Mouse (Mus musculus): ENCODE measurements around the gene Srp54c.

Gene Srp54c

DNA sequence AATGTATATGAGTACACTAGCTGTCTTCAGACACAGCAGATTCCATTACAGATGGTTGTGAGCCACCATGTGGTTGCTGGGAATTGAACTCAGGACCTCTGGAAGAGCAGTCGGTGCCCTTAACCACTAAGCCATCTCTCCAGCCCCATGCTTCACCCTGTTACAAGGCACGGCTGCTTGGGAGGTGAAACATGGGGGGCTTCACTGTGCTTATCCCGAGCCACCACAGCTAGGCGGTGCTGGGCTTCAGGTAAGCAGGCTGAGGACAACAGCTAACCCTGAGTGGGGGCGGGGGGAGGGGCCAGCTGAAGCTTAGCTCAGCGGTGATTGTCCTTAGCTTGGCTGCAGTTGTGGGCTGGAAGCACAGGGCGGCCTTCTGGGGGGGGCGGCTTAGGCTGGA lies 79.5 kb downstream of the Srp54c start:
- in situ Hi-C loops (cut with MboI, MseI), result no loop called here

GRCm38 (mm10) chr12:55311841-55312240 lies 81.9 kb downstream of the Srp54c start:
- in situ Hi-C loops (cut with MboI, MseI), result no loop called here
